Mouse (Mus musculus) megakaryocyte, adult 5-6 weeks (primary cell): Measurements from ENCODE around the gene Dach1. TPM values are rescaled to one million over a fixed set of nuclear protein-coding genes. Genes with fewer than 3 reads are reported as not detected.
A peak's percentile ranks its signal among the peaks of the same experiment; 100 is the strongest.

Experiments
- ATAC-seq: 2 replicates; pipeline ENCODE4 v1.8.0; 2016; ENCODE audit warnings: mild to moderate bottlenecking, inconsistent platforms; ENCODE audit not compliant: poor library complexity, severe bottlenecking
- total RNA-seq, 2 experiments: library from RNA; stranded (forward) in 1 of 2; stranded (reverse) in 1 of 2; fragments of 153-499, 151-499 nt in 1 of 2; fragments of 221-1000, 200-1000 nt in 1 of 2; gene quantifications; 2 replicates each; pipeline versions ENCODE4 v1.2.3 to v1.2.4; 2015 to 2017

Gene Dach1
- total RNA-seq, 2 experiments from 2014 or later, result 4.1 to 7.2 TPM

GRCm38 (mm10) chr14:98046960-98047359 lies 122.6 kb downstream of the Dach1 start:
- no peak for ATAC-seq

- ATAC-seq, result no peak
Measured at GRCm38 (mm10) chr14:98038524-98038923, 131.0 kb downstream of the Dach1 start.

- no peak for ATAC-seq
Measured at GRCm38 (mm10) chr14:98037175-98037574, 132.4 kb downstream of the Dach1 start.

- no peak for ATAC-seq
Measured at GRCm38 (mm10) chr14:98035261-98035660, 134.3 kb downstream of the Dach1 start.

- no peak for ATAC-seq
Measured at GRCm38 (mm10) chr14:98023540-98023939, 146.0 kb downstream of the Dach1 start.

GRCm38 (mm10) chr14:98014053-98014452 lies 155.5 kb downstream of the Dach1 start:
- ATAC-seq, result no peak

- ATAC-seq, result no peak
Measured at GRCm38 (mm10) chr14:98008501-98008900, 161.1 kb downstream of the Dach1 start.

- ATAC-seq, result no peak
Measured at GRCm38 (mm10) chr14:98002021-98002680, 167.4 kb downstream of the Dach1 start.

- ATAC-seq, result no peak
Measured at GRCm38 (mm10) chr14:97998584-97998983, 171.0 kb downstream of the Dach1 start.

- ATAC-seq, result no peak
Measured at GRCm38 (mm10) chr14:97983251-97983650, 186.3 kb downstream of the Dach1 start.

GRCm38 (mm10) chr14:97982676-97983075 lies 186.9 kb downstream of the Dach1 start:
- no peak for ATAC-seq

GRCm38 (mm10) chr14:97980879-97981278 lies 188.7 kb downstream of the Dach1 start:
- ATAC-seq, result no peak

- ATAC-seq, result no peak
Measured at GRCm38 (mm10) chr14:97976091-97976490, 193.5 kb downstream of the Dach1 start.

- ATAC-seq, result no peak
Measured at GRCm38 (mm10) chr14:97975447-97975846, 194.1 kb downstream of the Dach1 start.

- no peak for ATAC-seq
Measured at GRCm38 (mm10) chr14:97964543-97965069, 205.0 kb downstream of the Dach1 start.

GRCm38 (mm10) chr14:97963624-97964023 lies 205.9 kb downstream of the Dach1 start:
- no peak for ATAC-seq

- ATAC-seq, result no peak
Measured at GRCm38 (mm10) chr14:97956356-97956755, 213.2 kb downstream of the Dach1 start.

- no peak for ATAC-seq
Measured at GRCm38 (mm10) chr14:97945471-97945870, 224.1 kb downstream of the Dach1 start.

GRCm38 (mm10) chr14:97944643-97945268 lies 224.8 kb downstream of the Dach1 start:
- ATAC-seq, result no peak

GRCm38 (mm10) chr14:97942361-97942760 lies 227.2 kb downstream of the Dach1 start:
- no peak for ATAC-seq

- no peak for ATAC-seq
Measured at GRCm38 (mm10) chr14:97896622-97897021, 272.9 kb downstream of the Dach1 start.

- ATAC-seq, result 0 out of 2 replicates have a peak, but pooled peaks have one; percentile 63
Measured at GRCm38 (mm10) chr14:97881976-97882375, 287.6 kb downstream of the Dach1 start.
